Mouse (Mus musculus): ENCODE data around the gene Gm4767. TPM values are rescaled to one million over a fixed set of nuclear protein-coding genes. Genes with fewer than 3 reads are reported as not detected.
"Not testable (repeated sequence)": the region's sequence is repeated elsewhere in the genome, so short reads cannot be mapped to it uniquely, and the experiment has no call there.

Gm4767 gene
- polyA plus RNA-seq (2012; rRNA removed) = 0.78 and 0.79 TPM in 2 replicates

DNA sequence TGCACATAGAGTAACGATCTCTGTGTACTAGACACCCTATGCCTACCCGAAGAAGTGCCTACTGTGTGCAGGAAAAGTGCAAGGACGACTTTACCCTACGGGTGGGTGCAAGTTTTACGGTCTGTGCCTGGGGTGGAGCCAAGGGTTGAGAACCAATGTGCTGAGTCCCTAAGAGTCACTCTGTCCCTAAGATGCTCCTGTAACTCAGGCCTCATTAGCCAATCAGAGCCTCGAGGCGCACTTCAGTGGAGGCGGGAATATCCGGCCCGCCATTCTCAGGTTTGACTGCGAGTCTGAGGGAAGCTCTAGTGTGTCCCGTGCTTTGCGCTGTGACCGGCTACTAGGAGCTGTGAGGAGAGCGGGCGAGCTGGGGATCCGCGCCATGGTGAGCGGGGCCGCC lies at the start of gene Gm4767:
TSS of gene Gm4767 (plus strand) at position 288 of the 400 bp plus-strand sequence.
- H3K27ac ChIP-seq (ENCODE audit: insufficient read depth, low read length); H3K27me3 ChIP-seq (ENCODE audit: control insufficient read depth, insufficient read depth, low read length); H3K4me1 ChIP-seq (ENCODE audit: control insufficient read depth, insufficient read depth, low read length); H3K4me3 ChIP-seq (replicated peaks; ENCODE audit: insufficient read depth, low read depth, low read length): not testable (repeated sequence)
- DNase-seq = peak; percentile 7 to 28
- 29% methylated on average over 18 of the region's 20 CpGs for WGBS

DNA sequence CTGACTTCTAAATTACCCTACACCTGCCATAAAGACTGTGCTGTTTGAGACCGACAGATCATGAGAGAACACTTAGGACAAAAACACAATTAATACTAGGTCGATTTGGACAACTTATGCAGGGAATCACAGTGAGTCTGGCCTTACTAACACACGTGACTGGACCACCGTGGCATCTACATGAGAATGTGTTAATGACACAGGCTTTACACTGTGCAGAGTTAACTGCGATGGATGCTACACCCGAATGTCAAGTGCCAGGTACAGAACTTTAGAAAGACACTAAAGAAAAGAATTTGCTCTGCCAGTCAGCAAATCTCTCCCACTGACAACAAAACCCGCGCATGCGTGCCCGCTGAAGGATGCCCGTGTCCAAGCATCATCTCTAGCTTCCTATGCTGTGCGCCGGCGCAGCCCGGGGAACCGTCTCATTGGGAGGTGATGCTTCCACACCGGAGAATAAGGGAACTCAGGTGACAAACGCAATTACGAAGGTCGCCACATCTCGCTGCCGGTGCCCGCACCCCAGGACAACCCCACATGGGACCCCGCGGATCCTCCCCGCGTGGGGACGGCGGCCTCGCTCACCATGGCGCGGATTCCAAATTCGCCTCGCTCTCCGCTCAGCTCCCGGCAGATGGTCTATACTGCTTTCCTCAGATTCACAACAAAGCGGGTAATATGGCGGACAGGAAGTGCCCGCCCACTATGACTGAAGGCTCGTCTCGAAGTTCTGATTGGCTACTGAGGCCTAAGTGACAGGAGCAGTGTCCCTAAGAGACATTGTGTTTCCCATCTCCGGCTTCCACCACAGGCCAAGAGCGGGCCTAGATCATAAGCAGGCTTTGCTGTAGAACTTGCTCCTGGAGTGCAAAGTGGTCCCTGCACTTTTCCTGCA lies 41.2 kb upstream of the Gm4767 start, which contains the start of gene Gm3055:
TSS of gene Gm3055 (minus strand) at position 656 of the 898 bp plus-strand sequence.
- not testable (repeated sequence) for H3K4me1 ChIP-seq (ENCODE audit: control insufficient read depth, insufficient read depth, low read length); H3K27ac ChIP-seq (ENCODE audit: insufficient read depth, low read length); H3K27me3 ChIP-seq (ENCODE audit: control insufficient read depth, insufficient read depth, low read length); H3K4me3 ChIP-seq (replicated peaks; ENCODE audit: insufficient read depth, low read depth, low read length); DNase-seq
- WGBS = no CpG with 5 or more reads among the region's 43 CpGs

DNA sequence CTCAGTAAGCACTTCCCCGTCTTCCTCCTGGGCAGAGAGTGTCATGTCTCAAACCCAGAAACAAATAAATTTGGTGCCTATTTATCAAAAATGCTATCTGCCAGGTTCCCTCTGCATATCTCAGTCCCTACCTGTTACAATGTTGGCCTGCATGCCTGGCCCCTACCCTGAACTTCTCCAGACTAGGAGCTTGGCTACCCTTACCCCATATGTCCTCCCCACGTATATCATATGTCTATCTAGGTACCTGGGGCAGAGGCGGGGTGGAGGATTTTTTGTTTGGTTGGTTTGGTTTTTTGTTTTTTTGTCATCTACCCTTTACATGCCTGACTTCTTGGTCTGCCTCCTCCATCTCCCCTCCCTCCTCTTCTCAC lies 40.6 kb upstream of the Gm4767 start:
- not testable (repeated sequence) for H3K27me3 ChIP-seq (ENCODE audit: control insufficient read depth, insufficient read depth, low read length); H3K4me1 ChIP-seq (ENCODE audit: control insufficient read depth, insufficient read depth, low read length); H3K27ac ChIP-seq (ENCODE audit: insufficient read depth, low read length); H3K4me3 ChIP-seq (replicated peaks; ENCODE audit: insufficient read depth, low read depth, low read length); DNase-seq
- no CpG with 5 or more reads among the region's 3 CpGs for WGBS

DNA sequence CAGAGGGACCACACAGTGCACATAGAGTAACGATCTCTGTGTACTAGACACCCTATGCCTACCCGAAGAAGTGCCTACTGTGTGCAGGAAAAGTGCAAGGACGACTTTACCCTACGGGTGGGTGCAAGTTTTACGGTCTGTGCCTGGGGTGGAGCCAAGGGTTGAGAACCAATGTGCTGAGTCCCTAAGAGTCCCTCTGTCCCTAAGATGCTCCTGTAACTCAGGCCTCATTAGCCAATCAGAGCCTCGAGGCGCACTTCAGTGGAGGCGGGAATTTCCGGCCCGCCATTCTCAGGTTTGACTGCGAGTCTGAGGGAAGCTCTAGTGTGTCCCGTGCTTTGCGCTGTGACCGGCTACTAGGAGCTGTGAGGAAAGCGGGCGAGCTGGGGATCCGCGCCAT lies 34.2 kb downstream of the Gm4767 start:
- not testable (repeated sequence) for H3K4me1 ChIP-seq (ENCODE audit: control insufficient read depth, insufficient read depth, low read length); H3K27me3 ChIP-seq (ENCODE audit: control insufficient read depth, insufficient read depth, low read length); H3K27ac ChIP-seq (ENCODE audit: insufficient read depth, low read length); DNase-seq; H3K4me3 ChIP-seq (replicated peaks; ENCODE audit: insufficient read depth, low read depth, low read length)
- no CpG with 5 or more reads among the region's 18 CpGs for WGBS

- H3K27me3 ChIP-seq (ENCODE audit: control insufficient read depth, insufficient read depth, low read length); H3K27ac ChIP-seq (ENCODE audit: insufficient read depth, low read length); H3K4me1 ChIP-seq (ENCODE audit: control insufficient read depth, insufficient read depth, low read length); H3K4me3 ChIP-seq (replicated peaks; ENCODE audit: insufficient read depth, low read depth, low read length): not testable (repeated sequence)
- peak; percentile 17 to 24 for DNase-seq
- 23% methylated on average over 5 of the region's 49 CpGs for WGBS
Observed at GRCm38 (mm10) chr10:81863409-81864407, 51.7 kb downstream of the Gm4767 start, which contains the start of gene Gm32687. TSS of gene Gm32687 (plus strand) at chr10:81863934.

Other genes with a start within 250 kb of the Gm4767 start
- 282 and 321 TPM in 2 replicates for gene Tle2, start 237.6 kb upstream of the Gm4767 start, polyA plus RNA-seq (2012; rRNA removed)
- gene Tle6, start 211.1 kb upstream of the Gm4767 start, polyA plus RNA-seq (2012; rRNA removed) = 8.7 and 9.6 TPM in 2 replicates
- 3.6 and 3.7 TPM in 2 replicates for gene BC025920, start 205.9 kb upstream of the Gm4767 start, polyA plus RNA-seq (2012; rRNA removed)
- gene Sirt6, start 184.4 kb upstream of the Gm4767 start, polyA plus RNA-seq (2012; rRNA removed) = 35.4 and 38.5 TPM in 2 replicates
- 121 and 130 TPM in 2 replicates for gene Ankrd24, start 183.6 kb upstream of the Gm4767 start, polyA plus RNA-seq (2012; rRNA removed)
- 3.8 and 4.2 TPM in 2 replicates for gene Gm10778, start 163.1 kb upstream of the Gm4767 start, polyA plus RNA-seq (2012; rRNA removed)
- gene Zfp433, start 107.4 kb upstream of the Gm4767 start, polyA plus RNA-seq (2012; rRNA removed) = 4.9 and 6.6 TPM in 2 replicates
- gene Gm3055, start 41.0 kb upstream of the Gm4767 start, polyA plus RNA-seq (2012; rRNA removed) = 9.7 and 11.5 TPM in 2 replicates
- 5.7 and 6.1 TPM in 2 replicates for gene Gm32687, start 51.7 kb downstream of the Gm4767 start, polyA plus RNA-seq (2012; rRNA removed)
- 3.4 and 4.2 TPM in 2 replicates for gene Zfp781, start 118.3 kb downstream of the Gm4767 start, polyA plus RNA-seq (2012; rRNA removed)
- 6.0 and 6.4 TPM in 2 replicates for gene Zfp873, start 235.9 kb downstream of the Gm4767 start, polyA plus RNA-seq (2012; rRNA removed)

Measured in cerebellum, adult 2 months (tissue).